Mouse (Mus musculus) ES-E14 (cell line): ENCODE results near the gene Pou3f3. TPM values are rescaled to one million over a fixed set of nuclear protein-coding genes. Genes with fewer than 3 reads are reported as not detected.

Experiments
- DNase-seq: peaks from one replicate; pipeline ENCODE4 v3.0.0-alpha.2; 2013; ENCODE audit warnings: low read depth, low spot score
- H3K27ac ChIP-seq: 2 replicates; pipeline ENCODE4 v1.5.1; 2012; ENCODE audit warnings: low read depth, mild to moderate bottlenecking, low read length, moderate library complexity, mixed read lengths; ENCODE audit not compliant: poor library complexity, insufficient read depth, severe bottlenecking
- H3K36me3 ChIP-seq: 2 replicates; pipeline ENCODE4 v1.6.1; 2012; ENCODE audit warnings: mild to moderate bottlenecking, low read length, moderate library complexity, mixed read lengths; ENCODE audit not compliant: control insufficient read depth, poor library complexity, insufficient read depth, severe bottlenecking
- H3K4me1 ChIP-seq, 2 experiments: fragments of 150-350 bp in 1 of 2; sonication (generic) in 1 of 2; 2 replicates each; pipeline ENCODE4 v1.6.1; 2012; ENCODE audit warnings: low read length in 2 of 2, mild to moderate bottlenecking in 1 of 2, mixed read lengths in 1 of 2; ENCODE audit not compliant: control insufficient read depth in 2 of 2, insufficient read depth in 2 of 2, poor library complexity in 1 of 2
- H3K4me3 ChIP-seq, 2 experiments: fragments of 150-350 bp in 1 of 2; sonication (generic) in 1 of 2; 2 replicates each; pipeline ENCODE4 v1.5.1; 2012; ENCODE audit warnings: low read length in 2 of 2, low read depth in 1 of 2, mild to moderate bottlenecking in 1 of 2, mixed read lengths in 1 of 2; ENCODE audit not compliant: insufficient read depth in 1 of 2, poor library complexity in 1 of 2, severe bottlenecking in 1 of 2
- H3K9ac ChIP-seq: 2 replicates; pipeline ENCODE4 v1.6.1; 2012; ENCODE audit warnings: low read depth, mild to moderate bottlenecking, low read length, mixed read lengths; ENCODE audit not compliant: poor library complexity, insufficient read depth, severe bottlenecking
- H3K9me3 ChIP-seq: fragments of 150-350 bp; sonication (generic); 2 replicates; pipeline ENCODE4 v1.6.1; 2012; ENCODE audit warnings: low read depth, mild to moderate bottlenecking, low read length; ENCODE audit not compliant: control insufficient read depth, insufficient read depth
- CHD2 ChIP-seq: IDR thresholded peaks from 2 replicates; pipeline ENCODE4 v1.6.1; 2014; ENCODE audit warnings: mild to moderate bottlenecking, low read depth, low read length, inconsistent platforms
- HCFC1 ChIP-seq: IDR thresholded peaks from 2 replicates; pipeline ENCODE4 v1.6.1; 2012; ENCODE audit warnings: low read length, inconsistent platforms, borderline replicate concordance; ENCODE audit not compliant: insufficient read depth
- MAFK ChIP-seq: IDR thresholded peaks from 2 replicates; pipeline ENCODE4 v1.6.1; 2014; ENCODE audit warnings: mild to moderate bottlenecking, low read depth, low read length, inconsistent platforms; ENCODE audit not compliant: insufficient read depth
- ZC3H11A ChIP-seq: IDR thresholded peaks from 2 replicates; pipeline ENCODE4 v1.6.1; 2012; ENCODE audit warnings: low read depth, mild to moderate bottlenecking, inconsistent platforms, low read length, borderline replicate concordance
- ZNF384 ChIP-seq: IDR thresholded peaks from 2 replicates; pipeline ENCODE4 v1.6.1; 2012; ENCODE audit warnings: low read depth, low read length, inconsistent platforms
- in situ Hi-C, 2 experiments: fragments of 600-800 bp; cut with MboI; formaldehyde crosslinking; loops; one replicate each; pipeline ENCODE4 v1.15.1; 2025; ENCODE audit warnings: low sequenced_read_pairs in 2 of 2, inconsistent platforms in 1 of 2; ENCODE audit not compliant: unreplicated experiment in 2 of 2
- total RNA-seq: library from RNA; depleted of rRNA; stranded (reverse); fragments of 300-350 nt; gene quantifications from 2 replicates; pipeline ENCODE4 v1.2.3, GENCODE M21; 2012

Pou3f3 gene
- total RNA-seq, 1 experiment = 0.31 TPM

GRCm38 (mm10) chr1:42727676-42728075 lies 32.1 kb downstream of the Pou3f3 start:
- Histone ChIP-seq H3K4me3 (no peak overlapping the region), H3K9ac (no peak overlapping the region), H3K36me3 (no peaks in the 10 kb centered on the region), H3K27ac (no peak overlapping the region), H3K9me3 (no peaks in the 10 kb centered on the region), H3K4me1 (no peaks in the 10 kb centered on the region)
- no peak for DNase-seq
- TF ChIP-seq HCFC1 = no peak
- no peak for TF ChIP-seq ZC3H11A
- TF ChIP-seq CHD2 = no peak
- in situ Hi-C loops = no loop called here

GRCm38 (mm10) chr1:42741383-42742241 lies 46.0 kb downstream of the Pou3f3 start:
- in situ Hi-C loops = no loop called here
- TF ChIP-seq ZC3H11A = no peak
- TF ChIP-seq MAFK = no peak
- no peak for TF ChIP-seq ZNF384
- DNase-seq = no peak
- Histone ChIP-seq H3K27ac (no peak overlapping the region), H3K9ac (no peak overlapping the region), H3K4me1 (no peaks in the 10 kb centered on the region), H3K4me3 (no peak overlapping the region), H3K9me3 (no peaks in the 10 kb centered on the region), H3K36me3 (no peaks in the 10 kb centered on the region)

- TF ChIP-seq ZC3H11A (no peak), ZNF384 (no peak), CHD2 (no peak), HCFC1 (no peak), MAFK (no peak)
- H3K4me3 ChIP-seq = no peak overlapping the region
- in situ Hi-C loops = no loop called here
- no peaks in the 10 kb centered on the region for H3K36me3 ChIP-seq
- H3K9me3 ChIP-seq = no peaks in the 10 kb centered on the region
- H3K27ac ChIP-seq = no peak overlapping the region
- no peak overlapping the region for H3K9ac ChIP-seq
- DNase-seq = no peak
- H3K4me1 ChIP-seq = no peaks in the 10 kb centered on the region
Observed at GRCm38 (mm10) chr1:42742242-42742560, 46.6 kb downstream of the Pou3f3 start.

GRCm38 (mm10) chr1:42745047-42745446 lies 49.5 kb downstream of the Pou3f3 start:
- no peak overlapping the region for H3K4me3 ChIP-seq
- no peaks in the 10 kb centered on the region for H3K4me1 ChIP-seq
- TF ChIP-seq HCFC1 (no peak), CHD2 (no peak), ZC3H11A (no peak), MAFK (no peak), ZNF384 (no peak)
- H3K9me3 ChIP-seq = no peaks in the 10 kb centered on the region
- H3K27ac ChIP-seq = no peak overlapping the region
- in situ Hi-C loops = no loop called here
- no peak overlapping the region for H3K9ac ChIP-seq
- no peak for DNase-seq
- no peaks in the 10 kb centered on the region for H3K36me3 ChIP-seq
